8 mouse cellular contexts compared by ENCODE assay signal in the genomic region with DNA sequence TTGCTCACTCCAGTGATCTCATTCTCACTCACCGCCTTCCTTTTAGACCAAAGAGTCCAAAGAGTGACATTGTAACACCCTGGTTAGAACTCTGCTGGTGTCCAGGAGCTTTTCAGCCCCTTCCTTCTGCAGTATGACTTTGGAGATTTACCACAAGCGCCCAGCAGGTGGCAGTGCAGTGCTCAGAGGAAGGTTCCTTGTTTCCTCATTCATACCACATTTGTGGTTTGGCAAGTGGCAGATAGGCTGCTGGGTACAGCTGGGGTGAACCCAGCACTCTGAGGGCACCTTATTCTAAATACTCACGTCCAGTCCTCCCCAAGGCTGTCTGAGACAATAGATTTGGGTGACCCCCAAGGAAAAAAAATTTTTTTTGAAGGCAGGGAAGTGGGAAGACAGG.
DNase-seq lines count a peak whose midpoint lies in the region; ATAC-seq and TF ChIP-seq lines count a peak whose summit lies in the region.

No protein-coding gene starts in this region.

- no peaks in the 10 kb centered on the region for H3K9me3 ChIP-seq in G1E (replicated peaks)

- no peaks in the 10 kb centered on the region for H3K4me1 ChIP-seq in G1E (ENCODE audit: insufficient read depth, low read depth, low read length)

- no peak overlapping the region for H3K4me3 ChIP-seq in G1E (ENCODE audit: low read depth, low read length)
- no peak overlapping the region for H3K4me3 ChIP-seq in gastrocnemius, adult 2 months

- peaks cover 2% of the 10 kb centered on the region; the same call in 1 of the 2 replicates for H3K27me3 ChIP-seq in G1E (ENCODE audit: insufficient read depth, low read length)

- no peak overlapping the region for H3K27ac ChIP-seq in gastrocnemius, adult 2 months

- TF ChIP-seq CTCF in G1E (IDR thresholded peaks at IDR 0.05; ENCODE audit: low read depth, low read length) = peak; percentile 43
- TF ChIP-seq CTCF in gastrocnemius, adult 2 months (IDR thresholded peaks at IDR 0.05) = peak; percentile 73

- no peaks in the 10 kb centered on the region for H3K36me3 ChIP-seq in G1E (replicated peaks)

- ATAC-seq in G1E (ENCODE audit: extremely low read depth, insufficient number of reproducible peaks, low FRiP score, poor library complexity, severe bottlenecking) = no peak
- peak; percentile 88 for ATAC-seq in megakaryocyte-erythroid progenitor cell, adult 5-6 weeks (replicated peaks; ENCODE audit: low FRiP score, low TSS enrichment, poor library complexity, severe bottlenecking)

- DNase-seq in gastrocnemius, adult 18-20 months (ENCODE audit: low spot score) = peak; percentile 22
- no peak for DNase-seq in gastrocnemius, adult 8-10 months (ENCODE audit: low spot score in 2 of 2)
- DNase-seq in G1E (ENCODE audit: low spot score) = peak; percentile 53
- peak; percentile 33 for DNase-seq in cerebellum, adult 9-10 months
- DNase-seq in gastrocnemius, adult 2 months = peak; percentile 49
- DNase-seq in layer of hippocampus, postnatal 25 days (ENCODE audit: extremely low spot score in 1 of 2, low spot score in 1 of 2) = peak; percentile 73 to 90
- DNase-seq in spleen, postnatal 10 days (ENCODE audit: low spot score in 2 of 2) = peak; percentile 39 to 75

- intact Hi-C loops in gastrocnemius, adult 2 months (cut with DNase I) = loop anchor here (5.0 to 10.0 kb wide), 2 partner anchors 133 to 350 kb away; no protein-coding TSS in a partner anchor

Comparison
In these comparisons a context has a peak if more than half of its experiments do, and no peak if none do; other contexts are left out.
1. DNase-seq: peak in gastrocnemius, adult 18-20 months (single experiment), G1E (single experiment), cerebellum, adult 9-10 months (single experiment), gastrocnemius, adult 2 months (single experiment), layer of hippocampus, postnatal 25 days (2 of 2) and spleen, postnatal 10 days (2 of 2); none in gastrocnemius, adult 8-10 months (0 of 2).